ENCODE assay signal across 9 mouse cellular contexts in genomic region chr13:101597243-101598125, GRCm38 (mm10).
DNase-seq lines count a peak whose midpoint lies in the region; ATAC-seq lines count a peak whose summit lies in the region.
"Had no signal": no experiment of that assay in that cellular context is flagged by ENCODE, and none has a peak within 500 bp of the region (broad histone marks: within the 10 kb centered on the region; RNA-seq: fewer than 3 reads in every experiment).

No protein-coding gene starts in this region.

- 80% methylated on average over 14 of the region's 14 CpGs for WGBS in neural tube, embryonic 12.5 days
- WGBS in intestine, embryonic 16.5 days = 28% methylated on average over 14 of the region's 14 CpGs

- no peak for DNase-seq in frontal cortex, postnatal 10 days (ENCODE audit: low spot score in 2 of 2)
- no peak for DNase-seq in neural tube, embryonic 10.5 days (ENCODE audit: extremely low spot score, low spot score)
- peak; percentile 49 to 67 for DNase-seq in thymus, postnatal 36 days
- no peak for DNase-seq in layer of hippocampus, adult 9-10 months (ENCODE audit: low spot score)
- no peak for DNase-seq in layer of hippocampus, postnatal 14 days (ENCODE audit: low spot score in 2 of 2)

- H3K9ac ChIP-seq in neural tube, embryonic 12.5 days = no peak overlapping the region
- H3K9ac ChIP-seq in intestine, embryonic 16.5 days (ENCODE audit: low read depth, low read length) = peak overlapping the region; percentile 39; the same call in 1 of the 2 replicates
- H3K9ac ChIP-seq: liver, embryonic 14.5 days had no signal

- H3K4me1 ChIP-seq in neural tube, embryonic 12.5 days = no peaks in the 10 kb centered on the region
- H3K4me1 ChIP-seq in intestine, embryonic 16.5 days (ENCODE audit: control insufficient read depth, insufficient read depth, low read length) = peaks cover 11% of the 10 kb centered on the region; the same call in 1 of the 2 replicates

- no peak overlapping the region for H3K27ac ChIP-seq in neural tube, embryonic 12.5 days
- peak overlapping the region; percentile 36 for H3K27ac ChIP-seq in intestine, embryonic 16.5 days (ENCODE audit: low read length)
- H3K27ac ChIP-seq: liver, embryonic 14.5 days had no signal

- H3K4me3 ChIP-seq in neural tube, embryonic 12.5 days = no peak overlapping the region
- H3K4me3 ChIP-seq in intestine, embryonic 16.5 days (ENCODE audit: low read length) = peak overlapping the region; percentile 18

- H3K36me3 ChIP-seq in neural tube, embryonic 12.5 days = no peaks in the 10 kb centered on the region
- H3K36me3 ChIP-seq in intestine, embryonic 16.5 days (ENCODE audit: control insufficient read depth, insufficient read depth, low read length) = no peaks in the 10 kb centered on the region

- no peaks in the 10 kb centered on the region for H3K9me3 ChIP-seq in neural tube, embryonic 12.5 days
- H3K9me3 ChIP-seq in intestine, embryonic 16.5 days (ENCODE audit: control insufficient read depth, low read length) = no peaks in the 10 kb centered on the region

- ATAC-seq in frontal cortex, adult (ENCODE audit: low TSS enrichment) = peak; percentile 34
- ATAC-seq in neural tube, embryonic 12.5 days (ENCODE audit: low FRiP score, low read depth) = 0 out of 2 replicates have a peak, but pooled peaks have one; percentile 48
- peak; percentile 91 for ATAC-seq in intestine, embryonic 16.5 days

- H3K27me3 ChIP-seq in neural tube, embryonic 12.5 days (replicated peaks) = no peaks in the 10 kb centered on the region
- no peaks in the 10 kb centered on the region for H3K27me3 ChIP-seq in intestine, embryonic 16.5 days (replicated peaks; ENCODE audit: control insufficient read depth, insufficient read depth, low read length)

- no peak overlapping the region for H3K4me2 ChIP-seq in neural tube, embryonic 12.5 days (replicated peaks)
- peak overlapping the region; percentile 47 for H3K4me2 ChIP-seq in intestine, embryonic 16.5 days (ENCODE audit: low read depth, low read length)

Comparison
In these comparisons a context has a peak if more than half of its experiments do, and no peak if none do; other contexts are left out.
1. ATAC-seq: peak in every context shown above with its lines; median percentile 91 in intestine, embryonic 16.5 days; 48 in neural tube, embryonic 12.5 days; 34 in frontal cortex, adult.
2. DNase-seq: peak in thymus, postnatal 36 days (2 of 2); none in frontal cortex, postnatal 10 days (0 of 2), neural tube, embryonic 10.5 days (single experiment), layer of hippocampus, adult 9-10 months (single experiment) and layer of hippocampus, postnatal 14 days (0 of 2).